Mouse (Mus musculus) olfactory bulb, adult 2 months (tissue): ENCODE results near the gene L3mbtl4.

ENCODE experiments used
- CTCF ChIP-seq: fragments of 200-500 bp; IDR thresholded peaks from 2 replicates; pipeline ENCODE4 v1.5.1; 2012; ENCODE audit warnings: low read depth, mild to moderate bottlenecking, low read length, moderate library complexity; ENCODE audit not compliant: insufficient read depth
- POLR2A ChIP-seq: fragments of 200-500 bp; IDR thresholded peaks from 2 replicates; pipeline ENCODE4 v1.6.1; 2012; ENCODE audit warnings: mild to moderate bottlenecking, low read depth, low read length, moderate library complexity; ENCODE audit not compliant: insufficient read depth

DNA sequence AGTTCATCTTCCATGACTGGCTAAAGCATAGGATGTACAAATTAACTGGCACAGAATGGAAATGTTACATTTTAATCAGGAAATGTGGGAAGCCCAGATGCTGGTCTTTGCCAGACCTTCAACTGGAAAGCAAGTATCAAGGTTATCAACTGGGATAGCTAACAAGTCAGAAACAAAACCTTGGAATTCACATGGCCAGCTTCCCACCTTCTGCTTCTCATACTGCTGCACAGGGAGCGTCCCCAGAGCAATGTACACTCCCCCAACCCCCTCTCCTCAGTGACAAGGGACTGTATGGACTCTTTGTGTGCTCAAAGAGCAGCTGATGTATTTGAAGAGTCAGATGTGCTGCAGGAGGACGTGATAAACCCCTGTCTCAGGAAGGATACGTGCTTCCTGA, 49.0 kb downstream of the L3mbtl4 start:
- no peak for TF ChIP-seq POLR2A
- TF ChIP-seq CTCF, result no peak
